Mouse (Mus musculus) MEL (cell line): ENCODE results near the gene Meaf6. TPM values are rescaled to one million over a fixed set of nuclear protein-coding genes. Genes with fewer than 3 reads are reported as not detected.

ENCODE experiments used
- DNase-seq: peaks from one replicate; pipeline ENCODE4 v3.0.0; 2011; ENCODE audit warnings: low read depth, low spot score
- H3K27ac ChIP-seq: 2 replicates; pipeline ENCODE4 v1.5.1; 2012; ENCODE audit warnings: low read depth, mild to moderate bottlenecking, control low read depth, low read length, moderate library complexity; ENCODE audit not compliant: control insufficient read depth
- H3K27me3 ChIP-seq, 2 experiments: fragments of 150-350 bp in 1 of 2; sonication (generic) in 1 of 2; 2 replicates each; pipeline ENCODE4 v1.6.1; 2012; ENCODE audit warnings: low read length in 2 of 2, mild to moderate bottlenecking in 2 of 2, improper control_type of control experiment in 1 of 2, moderate library complexity in 1 of 2; ENCODE audit not compliant: insufficient read depth in 2 of 2, control insufficient read depth in 1 of 2
- H3K36me3 ChIP-seq, 2 experiments: 2 replicates each; pipeline ENCODE4 v1.6.1; 2012 to 2014; ENCODE audit warnings: low read length in 2 of 2, improper control_type of control experiment in 1 of 2, inconsistent platforms in 1 of 2, mild to moderate bottlenecking in 1 of 2; ENCODE audit not compliant: insufficient read depth in 2 of 2, control insufficient read depth in 1 of 2
- H3K4me1 ChIP-seq, 2 experiments: fragments of 150-350 bp in 1 of 2; sonication (generic) in 1 of 2; 2 replicates each; pipeline ENCODE4 v1.6.1; 2012; ENCODE audit warnings: low read length in 2 of 2, improper control_type of control experiment in 1 of 2, mild to moderate bottlenecking in 1 of 2; ENCODE audit not compliant: insufficient read depth in 2 of 2, control insufficient read depth in 1 of 2
- H3K4me3 ChIP-seq, 2 experiments: fragments of 150-350 bp in 1 of 2; sonication (generic) in 1 of 2; 2 replicates each; pipeline ENCODE4 v1.5.1; 2012; ENCODE audit warnings: low read depth in 2 of 2, low read length in 2 of 2, mild to moderate bottlenecking in 2 of 2, moderate library complexity in 2 of 2, control low read depth in 1 of 2, improper control_type of control experiment in 1 of 2; ENCODE audit not compliant: control insufficient read depth in 1 of 2, insufficient read depth in 1 of 2
- H3K79me2 ChIP-seq: 2 replicates; pipeline ENCODE4 v1.6.1; 2012; ENCODE audit warnings: mild to moderate bottlenecking, low read length, moderate library complexity; ENCODE audit not compliant: control insufficient read depth, poor library complexity, insufficient read depth
- H3K9ac ChIP-seq: 2 replicates; pipeline ENCODE4 v1.6.1; 2012; ENCODE audit warnings: low read depth, mild to moderate bottlenecking, control low read depth, low read length, moderate library complexity; ENCODE audit not compliant: control insufficient read depth, poor library complexity, severe bottlenecking
- H3K9me3 ChIP-seq: fragments of 150-350 bp; sonication (generic); replicated peaks from 2 replicates; pipeline ENCODE4 v1.6.1; 2012; ENCODE audit warnings: mild to moderate bottlenecking, low read length, improper control_type of control experiment, moderate library complexity; ENCODE audit not compliant: insufficient read depth
- CHD1 ChIP-seq: IDR thresholded peaks from 2 replicates; pipeline ENCODE4 v1.6.1; 2012; ENCODE audit warnings: low read depth, mild to moderate bottlenecking, inconsistent platforms, low read length, improper control_type of control experiment
- CTCF ChIP-seq, 3 experiments: IDR thresholded peaks in 2 of 3; conservative IDR thresholded peaks in 1 of 3; 2 replicates each; pipeline ENCODE4 v1.5.1; 2011 to 2012; ENCODE audit warnings: low read length in 3 of 3, low read depth in 2 of 3, mild to moderate bottlenecking in 2 of 3, improper control_type of control experiment in 1 of 3, inconsistent platforms in 1 of 3, mixed read lengths in 1 of 3, moderate library complexity in 1 of 3; ENCODE audit not compliant: control insufficient read depth in 1 of 3, insufficient read depth in 1 of 3, poor library complexity in 1 of 3, severe bottlenecking in 1 of 3
- ELF1 ChIP-seq: IDR thresholded peaks from 2 replicates; pipeline ENCODE4 v1.6.1; 2014; ENCODE audit warnings: low read depth, mild to moderate bottlenecking, inconsistent platforms, low read length, improper control_type of control experiment, moderate library complexity
- EP300 ChIP-seq, 2 experiments: IDR thresholded peaks; 2 replicates each; pipeline ENCODE4 v1.6.1; 2011; ENCODE audit warnings: improper control_type of control experiment in 2 of 2, low read length in 2 of 2, low read depth in 1 of 2, mild to moderate bottlenecking in 1 of 2
- GABPA ChIP-seq: IDR thresholded peaks from 2 replicates; pipeline ENCODE4 v1.6.1; 2012; ENCODE audit warnings: low read depth, mild to moderate bottlenecking, inconsistent platforms, low read length, improper control_type of control experiment, moderate library complexity
- KAT2A ChIP-seq: conservative IDR thresholded peaks from 2 replicates; pipeline ENCODE4 v1.6.1; 2012; ENCODE audit warnings: low read depth, low read length, improper control_type of control experiment, inconsistent platforms
- MAX ChIP-seq: IDR thresholded peaks from 2 replicates; pipeline ENCODE4 v1.6.1; 2011; ENCODE audit warnings: low read length, improper control_type of control experiment
- MXI1 ChIP-seq: IDR thresholded peaks from 2 replicates; pipeline ENCODE4 v1.6.1; 2011; ENCODE audit warnings: mild to moderate bottlenecking, low read depth, low read length, improper control_type of control experiment
- POLR2AphosphoS5 ChIP-seq: IDR thresholded peaks from 2 replicates; pipeline ENCODE4 v1.6.1; 2012; ENCODE audit warnings: low read depth, borderline replicate concordance, mild to moderate bottlenecking, inconsistent platforms, low read length, moderate library complexity, mixed read lengths
- SIN3A ChIP-seq: IDR thresholded peaks from 2 replicates; pipeline ENCODE4 v1.6.1; 2012; ENCODE audit warnings: low read length, improper control_type of control experiment, inconsistent platforms
- TBP ChIP-seq: IDR thresholded peaks from 2 replicates; pipeline ENCODE4 v1.8.0; 2011; ENCODE audit warnings: low read depth, low read length, improper control_type of control experiment
- UBTF ChIP-seq: IDR thresholded peaks from 2 replicates; pipeline ENCODE4 v1.6.1; 2012; ENCODE audit warnings: low read depth, mild to moderate bottlenecking, inconsistent platforms, low read length, improper control_type of control experiment, moderate library complexity, borderline replicate concordance; ENCODE audit not compliant: insufficient read depth
- USF1 ChIP-seq: IDR thresholded peaks from 2 replicates; pipeline ENCODE4 v1.6.1; 2014; ENCODE audit warnings: low read depth, mild to moderate bottlenecking, inconsistent platforms, low read length, improper control_type of control experiment, moderate library complexity
- USF2 ChIP-seq, 2 experiments: IDR thresholded peaks; 2 replicates each; pipeline ENCODE4 v1.6.1; 2011 to 2012; ENCODE audit warnings: improper control_type of control experiment in 2 of 2, low read length in 2 of 2, borderline replicate concordance in 1 of 2, inconsistent platforms in 1 of 2, low read depth in 1 of 2, mild to moderate bottlenecking in 1 of 2; ENCODE audit not compliant: insufficient read depth in 1 of 2
- ZC3H11A ChIP-seq: IDR thresholded peaks from 2 replicates; pipeline ENCODE4 v1.6.1; 2012; ENCODE audit warnings: low read depth, mild to moderate bottlenecking, inconsistent platforms, low read length, improper control_type of control experiment
- ZMIZ1 ChIP-seq: IDR thresholded peaks from 2 replicates; pipeline ENCODE4 v1.6.1; 2012; ENCODE audit warnings: low read depth, mild to moderate bottlenecking, inconsistent platforms, low read length, improper control_type of control experiment, moderate library complexity
- polyA plus RNA-seq, 2 experiments: library from polyadenylated mRNA; stranded (reverse) in 1 of 2; unstranded in 1 of 2; fragments of >175 nt in 1 of 2; fragments of >200 nt in 1 of 2; gene quantifications; 2 replicates each; pipeline versions ENCODE4 v1.2.1 to v1.2.4; 2012; ENCODE audit warnings: low replicate concordance in 2 of 2, low read depth in 1 of 2; ENCODE audit not compliant: insufficient read length in 2 of 2, insufficient read depth in 1 of 2, missing spikeins in 1 of 2
- total RNA-seq: library from RNA; depleted of rRNA; stranded (reverse); fragments of 300-350 nt; gene quantifications from 2 replicates; pipeline ENCODE4 v1.2.3, GENCODE M21; 2012

Gene Meaf6
- total and polyA plus RNA-seq, 3 experiments = 34.9 to 46.7 TPM; not detected in 1

- H3K4me3 ChIP-seq = no peak overlapping the region
- no peaks in the 10 kb centered on the region; a peak in 1 of 4 replicates for H3K27me3 ChIP-seq
- TF ChIP-seq TBP (no peak), GABPA (no peak), USF1 (no peak), UBTF (no peak)
- no peaks in the 10 kb centered on the region for H3K36me3 ChIP-seq
- no peaks in the 10 kb centered on the region for H3K9me3 ChIP-seq
- H3K27ac ChIP-seq = no peak overlapping the region
- H3K4me1 ChIP-seq = no peaks in the 10 kb centered on the region
- H3K9ac ChIP-seq = no peak overlapping the region
- H3K79me2 ChIP-seq = no peaks in the 10 kb centered on the region
- no peak for DNase-seq
These were observed 67.5 kb downstream of the Meaf6 start for GRCm38 (mm10) chr4:125152469-125152868.

GRCm38 (mm10) chr4:125153659-125154241 is 68.8 kb downstream of the Meaf6 start:
- Histone ChIP-seq H3K27me3 (no peaks in the 10 kb centered on the region; a peak in 1 of 4 replicates), H3K9me3 (no peaks in the 10 kb centered on the region), H3K36me3 (no peaks in the 10 kb centered on the region), H3K4me1 (no peaks in the 10 kb centered on the region), H3K79me2 (no peaks in the 10 kb centered on the region), H3K27ac (no peak overlapping the region), H3K9ac (no peak overlapping the region), H3K4me3 (no peak overlapping the region)
- no peak for TF ChIP-seq ELF1
- TF ChIP-seq ZMIZ1 = no peak
- no peak for TF ChIP-seq UBTF
- TF ChIP-seq POLR2AphosphoS5 = no peak
- no peak for TF ChIP-seq USF2 (IDR thresholded peaks at IDR 0.05; ENCODE audit: borderline replicate concordance in 1 of 2, insufficient read depth in 1 of 2, low read depth in 1 of 2, low read length in 2 of 2)
- TF ChIP-seq KAT2A = no peak
- TF ChIP-seq SIN3A = no peak
- TF ChIP-seq CTCF (IDR thresholded peaks at IDR 0.05 in 2 of 3, conservative IDR thresholded peaks at IDR 0.05 in 1 of 3; ENCODE audit: control insufficient read depth in 1 of 3, insufficient read depth in 1 of 3, low read depth in 2 of 3, low read length in 3 of 3, poor library complexity in 1 of 3, severe bottlenecking in 1 of 3) = no peak
- no peak for TF ChIP-seq EP300 (IDR thresholded peaks at IDR 0.05; ENCODE audit: low read depth in 1 of 2, low read length in 2 of 2)
- TF ChIP-seq MAX = no peak
- no peak for TF ChIP-seq MXI1
- TF ChIP-seq CHD1 = no peak
- TF ChIP-seq ZC3H11A = no peak
- no peak for DNase-seq
